Mouse (Mus musculus) midbrain, embryonic 11.5 days (tissue): ENCODE data around the gene Sf3b1. TPM values are rescaled to one million over a fixed set of nuclear protein-coding genes. Genes with fewer than 3 reads are reported as not detected.

Source experiments
- ATAC-seq: fragments of 200-750 bp; cut with Nextera tagmentation; 2 replicates; pipeline ENCODE4 v1.8.0; 2017; ENCODE audit warnings: moderate TSS enrichment, moderate library complexity; ENCODE audit not compliant: low FRiP score
- DNase-seq: peaks from one replicate; pipeline ENCODE4 v3.0.0; 2015; ENCODE audit warnings: low spot score; ENCODE audit errors: missing footprints
- H3K27ac ChIP-seq: fragments of 300-500 bp; sonication (generic); 2 replicates; pipeline ENCODE4 v1.5.1; 2014; ENCODE audit warnings: low read depth, low read length
- H3K27me3 ChIP-seq: fragments of 300-500 bp; sonication (generic); 2 replicates; pipeline ENCODE4 v1.6.1; 2014; ENCODE audit warnings: mild to moderate bottlenecking, low read length, moderate library complexity, mixed read lengths; ENCODE audit not compliant: control insufficient read depth, insufficient read depth
- H3K36me3 ChIP-seq: fragments of 300-500 bp; sonication (generic); 2 replicates; pipeline ENCODE4 v1.6.1; 2014; ENCODE audit warnings: mild to moderate bottlenecking, low read length, moderate library complexity, mixed read lengths; ENCODE audit not compliant: control insufficient read depth, insufficient read depth
- H3K4me1 ChIP-seq: fragments of 300-500 bp; sonication (generic); 2 replicates; pipeline ENCODE4 v1.6.1; 2014; ENCODE audit warnings: low read length; ENCODE audit not compliant: control insufficient read depth, insufficient read depth
- H3K4me2 ChIP-seq: fragments of 300-500 bp; sonication (generic); 2 replicates; pipeline ENCODE4 v1.6.1; 2014; ENCODE audit warnings: mild to moderate bottlenecking, moderate library complexity
- H3K4me3 ChIP-seq: fragments of 300-500 bp; sonication (generic); 2 replicates; pipeline ENCODE4 v1.5.1; 2014; ENCODE audit warnings: low read depth, low read length
- H3K9ac ChIP-seq: fragments of 300-500 bp; sonication (generic); 2 replicates; pipeline ENCODE4 v1.6.1; 2014; ENCODE audit warnings: low read length
- H3K9me3 ChIP-seq: fragments of 300-500 bp; sonication (generic); 2 replicates; pipeline ENCODE4 v1.6.1; 2016; ENCODE audit warnings: low read length; ENCODE audit not compliant: control insufficient read depth
- WGBS: fragments of 180-500 bp; shearing (Covaris S2); extraction: QIAGEN DNeasy Blood & Tissue Kit; methylation state at CpG from one replicate; pipeline ENCODE4 v1.1.7; 2014; 5-methylcytosine and 5-hydroxymethylcytosine counted together
- polyA plus RNA-seq: library from polyadenylated mRNA; unstranded; fragments of >200 nt; fragmentation: Nextera tagmentation; extraction: Ambion mirVana; gene quantifications from 2 replicates; pipeline ENCODE4 v1.2.1, GENCODE M21; 2014

Gene Sf3b1
- polyA plus RNA-seq, 1 experiment from 2014 or later = 366 TPM

DNA sequence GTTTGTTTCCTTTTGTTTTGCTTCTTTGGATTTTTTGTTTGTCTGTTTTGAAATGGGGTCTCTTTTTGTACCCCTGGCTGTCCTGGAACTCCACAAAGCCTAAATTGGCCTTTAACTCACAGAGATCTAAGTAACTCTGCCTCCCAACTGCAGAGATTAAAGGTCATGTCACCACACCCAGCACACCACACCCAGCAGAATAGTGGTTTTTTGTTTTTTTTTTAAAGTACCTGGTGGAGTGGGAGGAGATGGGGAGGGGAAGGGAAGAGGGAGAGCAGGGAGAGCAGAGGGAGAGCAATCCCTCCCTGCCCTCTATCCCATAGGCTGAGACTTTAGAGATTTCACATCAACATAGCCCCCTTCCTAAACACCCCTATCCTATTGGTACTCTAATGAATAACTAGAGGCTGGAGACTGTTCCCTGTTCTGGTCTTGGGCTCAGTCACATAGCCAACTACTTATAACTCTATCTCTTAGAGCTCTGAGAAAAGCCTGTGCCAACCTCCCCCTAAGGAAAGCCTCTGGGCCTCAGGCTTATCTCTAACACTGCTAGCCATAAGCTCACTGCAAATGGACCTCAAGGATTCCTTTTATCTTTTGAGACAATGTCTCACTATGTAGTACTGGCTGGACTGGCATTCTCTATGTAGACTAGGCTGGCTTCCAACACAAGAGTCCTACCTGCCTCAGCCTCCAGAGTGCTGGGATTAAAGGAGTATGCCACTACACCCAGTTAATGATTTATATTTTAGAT lies 3.9 kb upstream of the Sf3b1 start:
- no peak overlapping the region for H3K4me2 ChIP-seq
- no peaks in the 10 kb centered on the region for H3K36me3 ChIP-seq
- no peaks in the 10 kb centered on the region for H3K4me1 ChIP-seq
- H3K9ac ChIP-seq = no peak overlapping the region
- no peaks in the 10 kb centered on the region for H3K27me3 ChIP-seq
- H3K27ac ChIP-seq = no peak overlapping the region
- no peaks in the 10 kb centered on the region for H3K9me3 ChIP-seq
- DNase-seq = no peak
- no peak for ATAC-seq
- H3K4me3 ChIP-seq = no peak overlapping the region

- H3K27ac ChIP-seq = no peak overlapping the region
- DNase-seq (no peak), ATAC-seq (no peak)
- H3K4me1 ChIP-seq = no peaks in the 10 kb centered on the region; the same call in none of the 2 replicates
- no peaks in the 10 kb centered on the region for H3K36me3 ChIP-seq
- H3K27me3 ChIP-seq = no peaks in the 10 kb centered on the region
- no peaks in the 10 kb centered on the region for H3K9me3 ChIP-seq
- H3K4me2 ChIP-seq = no peak overlapping the region
- H3K4me3 ChIP-seq = no peak overlapping the region
- 66% methylated on average over 4 of the region's 4 CpGs for WGBS
- no peak overlapping the region for H3K9ac ChIP-seq
Measured at GRCm38 (mm10) chr1:55029446-55029845, 2.2 kb upstream of the Sf3b1 start.

DNA sequence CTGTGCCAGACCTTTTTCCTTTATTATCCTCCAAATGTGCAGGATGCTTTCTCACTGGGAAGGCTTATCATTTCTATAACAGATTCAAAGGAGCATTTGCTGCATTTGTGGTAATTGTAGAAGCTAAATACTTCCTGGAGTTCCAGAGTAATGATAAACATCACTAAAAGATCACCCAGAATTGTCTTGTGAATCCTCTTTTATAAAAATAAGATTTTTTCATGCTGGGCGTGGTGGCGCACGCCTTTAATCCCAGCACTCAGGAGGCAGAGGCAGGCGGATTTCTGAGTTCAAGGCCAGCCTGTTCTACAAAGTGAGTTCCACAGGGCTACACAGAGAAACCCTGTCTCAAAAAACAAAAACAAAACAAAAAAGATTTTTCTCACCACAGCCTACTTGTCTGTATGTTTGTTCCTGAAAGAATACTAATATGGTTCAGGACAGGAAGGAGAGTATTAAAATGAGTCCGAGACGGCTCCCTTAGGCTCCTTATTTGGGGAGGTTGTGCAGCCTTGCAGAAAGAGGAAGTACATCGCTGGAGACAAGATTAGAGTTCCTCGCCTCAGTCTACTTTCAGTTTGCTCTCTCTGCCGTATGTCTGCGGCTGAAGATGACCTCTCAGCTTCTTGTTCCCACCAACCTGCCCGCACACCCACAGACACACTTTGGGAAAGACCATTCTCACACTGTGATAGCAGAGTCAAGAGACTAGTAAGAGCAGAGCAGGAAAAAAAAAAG lies 1.4 kb upstream of the Sf3b1 start:
- WGBS = 88% methylated on average over 11 of the region's 11 CpGs
- Histone ChIP-seq H3K4me2 (no peak overlapping the region), H3K27me3 (no peaks in the 10 kb centered on the region), H3K4me1 (no peaks in the 10 kb centered on the region; the same call in none of the 2 replicates), H3K9me3 (no peaks in the 10 kb centered on the region), H3K27ac (no peak overlapping the region), H3K4me3 (no peak overlapping the region), H3K36me3 (no peaks in the 10 kb centered on the region), H3K9ac (no peak overlapping the region)
- DNase-seq (no peak), ATAC-seq (no peak)

DNA sequence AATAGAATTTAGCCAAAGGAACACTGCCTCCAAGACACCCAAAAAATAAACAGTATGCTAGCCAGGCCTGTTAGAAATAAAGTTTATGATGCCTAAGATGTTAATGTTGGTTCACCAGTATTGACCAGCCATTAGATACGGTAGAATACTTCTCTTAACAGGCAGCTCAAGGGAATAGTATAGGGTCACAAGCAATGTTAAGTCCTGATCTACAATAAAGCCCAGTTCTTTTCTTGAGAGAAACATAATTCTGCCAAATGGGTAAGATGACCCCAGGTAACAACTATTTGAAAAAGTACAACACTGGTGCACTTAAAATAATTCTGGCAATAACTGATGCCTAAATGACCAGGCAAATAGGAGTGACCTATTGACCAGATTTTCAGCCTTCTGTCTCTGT lies 685 bp upstream of the Sf3b1 start:
- no peak for ATAC-seq
- no peak overlapping the region for H3K27ac ChIP-seq
- WGBS = 90% methylated on average over 1 of the region's 1 CpGs

DNA sequence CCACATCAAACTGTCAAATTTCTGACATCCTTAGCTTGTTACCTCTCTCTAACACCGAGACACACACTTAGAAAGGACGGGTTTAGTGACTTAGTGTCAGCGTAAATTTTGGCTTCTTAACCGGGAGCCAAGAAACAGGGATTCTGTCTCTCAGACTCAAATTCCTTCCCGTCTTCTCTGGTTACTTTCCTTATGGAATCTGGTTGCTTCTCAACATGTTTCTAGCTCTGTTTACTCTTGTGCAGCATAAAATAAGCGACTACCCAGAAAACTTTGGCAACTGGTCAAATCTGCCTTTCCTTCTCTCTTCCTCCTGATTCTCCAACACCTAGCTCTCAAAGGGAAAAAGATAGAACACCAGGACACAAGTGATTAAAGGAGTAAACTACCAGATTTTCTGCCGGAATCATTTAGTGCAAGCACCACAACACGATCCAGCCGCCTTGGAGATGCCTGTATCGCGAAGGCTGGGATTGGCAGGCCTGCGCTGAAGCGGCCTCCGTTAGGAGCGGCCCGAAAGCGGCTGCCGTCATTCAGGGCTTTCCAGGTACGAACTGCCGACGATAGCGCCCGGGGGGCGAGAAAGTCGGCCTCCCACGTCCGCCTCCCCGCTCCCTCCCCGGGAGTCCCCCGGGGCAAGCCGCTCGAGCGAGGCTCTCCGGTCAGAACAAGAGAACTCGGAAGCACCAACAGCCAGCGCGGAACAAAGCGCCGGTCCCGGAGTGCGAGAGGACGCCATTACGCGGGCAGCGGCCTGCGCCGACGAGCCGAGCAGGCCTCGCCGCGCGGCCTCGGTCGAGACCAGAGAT lies 633 bp downstream of the Sf3b1 start:
- peak overlapping the region; percentile 77 for H3K27ac ChIP-seq
- ATAC-seq (peak; percentile 76), DNase-seq (peak; percentile 89)
- H3K27me3 ChIP-seq = no peaks in the 10 kb centered on the region
- 0% methylated on average over 55 of the region's 55 CpGs for WGBS
- no peaks in the 10 kb centered on the region for H3K36me3 ChIP-seq
- H3K9ac ChIP-seq = peak overlapping the region; percentile 90
- no peaks in the 10 kb centered on the region; the same call in none of the 2 replicates for H3K4me1 ChIP-seq
- peak overlapping the region; percentile 97 for H3K4me3 ChIP-seq
- H3K9me3 ChIP-seq = no peaks in the 10 kb centered on the region
- H3K4me2 ChIP-seq = peak overlapping the region; percentile 87

More for the DNA sequence above, 685 bp upstream of the Sf3b1 start:
- Histone ChIP-seq H3K4me1 (no peaks in the 10 kb centered on the region; the same call in none of the 2 replicates), H3K36me3 (no peaks in the 10 kb centered on the region), H3K4me3 (no peak overlapping the region), H3K9ac (no peak overlapping the region; the same call in 1 of the 2 replicates), H3K4me2 (peak overlapping the region; percentile 45; the same call in 1 of the 2 replicates), H3K9me3 (no peaks in the 10 kb centered on the region), H3K27me3 (no peaks in the 10 kb centered on the region)
- DNase-seq = no peak

DNA sequence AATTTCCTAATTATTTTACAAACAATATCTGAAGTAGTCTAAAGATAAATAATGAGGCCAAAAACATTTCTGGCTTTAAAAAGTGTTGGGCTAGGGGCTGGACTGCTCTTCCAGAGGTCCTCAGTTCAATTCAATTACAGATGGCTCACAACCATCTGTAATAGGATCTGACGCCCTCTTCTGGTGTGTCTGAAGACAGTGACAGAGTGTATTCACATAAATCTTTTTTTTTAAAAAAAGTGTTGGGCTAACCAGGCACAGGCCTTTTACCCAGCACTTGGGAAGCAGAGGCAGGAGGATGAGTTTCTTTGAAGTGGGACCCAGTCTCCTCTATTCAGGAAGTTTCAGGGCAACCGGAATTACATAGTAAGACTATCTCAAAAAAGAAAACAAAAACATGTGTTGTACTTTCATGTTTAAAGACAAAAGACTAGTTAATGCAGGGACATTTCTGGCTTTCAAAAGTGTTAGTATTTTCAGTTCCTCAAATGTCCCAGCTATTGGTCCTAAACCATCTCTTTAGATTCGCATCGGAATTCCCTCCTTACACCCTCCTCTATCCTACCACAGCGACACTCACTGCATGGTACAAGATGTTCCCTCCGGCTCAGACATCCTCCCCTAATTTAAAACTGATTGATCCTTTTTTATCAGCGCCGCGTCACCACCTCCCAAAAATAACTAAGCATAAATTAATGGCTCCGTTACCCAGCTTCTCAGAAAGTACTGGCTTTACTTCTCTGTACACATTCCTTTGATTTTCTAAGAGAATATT lies 1.4 kb downstream of the Sf3b1 start:
- 22% methylated on average over 10 of the region's 10 CpGs for WGBS
- no peak for DNase-seq
- H3K27ac ChIP-seq = no peak overlapping the region

DNA sequence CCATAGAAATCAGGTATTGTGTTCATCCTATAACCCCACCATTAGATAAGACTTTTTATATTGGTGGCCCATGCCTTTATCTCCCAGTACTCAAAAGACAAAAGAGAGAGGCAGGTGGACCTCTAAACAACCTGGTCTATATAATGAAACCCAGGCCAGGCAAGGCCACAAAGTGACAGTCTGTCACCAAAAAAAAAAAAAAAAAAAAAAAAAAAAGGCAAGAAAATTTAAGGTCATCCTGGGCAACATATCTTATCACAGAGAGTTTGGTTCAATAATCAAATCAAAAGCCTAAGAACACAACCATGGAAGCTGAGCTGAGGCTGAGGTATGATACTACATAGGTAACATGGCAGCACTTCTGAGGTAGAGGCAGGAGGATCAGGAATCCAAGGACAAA lies 5.4 kb downstream of the Sf3b1 start:
- H3K4me2 ChIP-seq = no peak overlapping the region
- H3K27me3 ChIP-seq = no peaks in the 10 kb centered on the region
- no peak overlapping the region for H3K27ac ChIP-seq
- peaks cover 4% of the 10 kb centered on the region; the same call in 1 of the 2 replicates for H3K36me3 ChIP-seq
- H3K9me3 ChIP-seq = no peaks in the 10 kb centered on the region
- no peak overlapping the region for H3K9ac ChIP-seq
- H3K4me1 ChIP-seq = no peaks in the 10 kb centered on the region; the same call in none of the 2 replicates
- DNase-seq (no peak), ATAC-seq (no peak)
- H3K4me3 ChIP-seq = no peak overlapping the region

More for the DNA sequence above, 1.4 kb downstream of the Sf3b1 start:
- Histone ChIP-seq H3K9ac (peak overlapping the region; percentile 90), H3K4me3 (peak overlapping the region; percentile 97), H3K9me3 (no peaks in the 10 kb centered on the region), H3K4me2 (peak overlapping the region; percentile 87), H3K4me1 (no peaks in the 10 kb centered on the region; the same call in none of the 2 replicates), H3K27me3 (no peaks in the 10 kb centered on the region), H3K36me3 (no peaks in the 10 kb centered on the region)
- no peak for ATAC-seq

- no peaks in the 10 kb centered on the region for H3K27me3 ChIP-seq
- H3K36me3 ChIP-seq = peaks cover 26% of the 10 kb centered on the region; the same call in 1 of the 2 replicates
- ATAC-seq = 0 out of 2 replicates have a peak, but pooled peaks have one; percentile 30
- no peak overlapping the region for H3K27ac ChIP-seq
- no peak overlapping the region for H3K4me2 ChIP-seq
- no peak overlapping the region for H3K9ac ChIP-seq
- H3K9me3 ChIP-seq = no peaks in the 10 kb centered on the region
- WGBS = 66% methylated on average over 3 of the region's 3 CpGs
- H3K4me1 ChIP-seq = no peaks in the 10 kb centered on the region
- no peak overlapping the region for H3K4me3 ChIP-seq
- no peak for DNase-seq
Measured at GRCm38 (mm10) chr1:55012513-55012912, 14.8 kb downstream of the Sf3b1 start.
